Mouse (Mus musculus): ENCODE measurements around the gene Gtpbp4. TPM values are rescaled to one million over a fixed set of nuclear protein-coding genes. Genes with fewer than 3 reads are reported as not detected.
A peak's percentile ranks its signal among the peaks of the same experiment; 100 is the strongest.

Gtpbp4 gene
- 75.6 and 77.8 TPM in 2 replicates for polyA plus RNA-seq (2015; fragmentation: Nextera tagmentation; extraction: Ambion mirVana)

GRCm38 (mm10) chr13:8995990-8996786 is at the start of gene Gtpbp4:
TSS of gene Gtpbp4 (minus strand) at chr13:8996083.
- peak; percentile 99 for ATAC-seq
- Histone ChIP-seq H3K9ac (peak within 1 kb of the TSS; percentile 84), H3K4me1 (replicated peaks) (0 out of 2 replicates have a peak, but pooled peaks cover 2% of the 10 kb centered on the region), H3K36me3 (no peaks in the 10 kb centered on the region), H3K4me2 (replicated peaks) (peak within 1 kb of the TSS; percentile 67), H3K27me3 (replicated peaks) (no peaks in the 10 kb centered on the region), H3K27ac (peak within 1 kb of the TSS; percentile 69), H3K9me3 (no peaks in the 10 kb centered on the region), H3K4me3 (replicated peaks) (peak within 1 kb of the TSS; percentile 77)
- WGBS: under 1% methylated on average over 51 of the region's 51 CpGs

DNA sequence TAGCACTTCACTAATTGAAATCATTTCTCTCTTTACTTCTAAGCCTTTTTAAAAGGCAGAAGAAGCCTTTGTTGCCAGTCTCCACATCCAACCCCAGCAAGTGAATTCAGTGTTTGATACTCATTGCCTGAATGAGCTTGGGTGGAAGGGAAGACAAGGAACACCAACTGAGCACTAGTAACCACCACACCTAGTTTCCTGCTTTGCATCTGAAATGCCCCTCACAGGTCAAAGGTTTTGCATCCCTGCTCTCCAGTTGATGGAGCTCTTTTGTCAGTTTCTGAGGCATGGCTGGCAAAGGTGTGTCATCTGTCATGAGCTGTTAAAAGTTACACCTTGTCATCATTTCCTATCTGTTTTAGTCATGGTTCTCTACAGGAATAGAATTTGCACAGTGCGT is 48.8 kb upstream of the Gtpbp4 start:
- Histone ChIP-seq H3K9me3 (no peaks in the 10 kb centered on the region), H3K4me3 (replicated peaks) (no peak overlapping the region), H3K4me2 (replicated peaks) (no peak overlapping the region), H3K27me3 (replicated peaks) (no peaks in the 10 kb centered on the region), H3K36me3 (no peaks in the 10 kb centered on the region), H3K9ac (no peak overlapping the region), H3K4me1 (replicated peaks) (no peaks in the 10 kb centered on the region), H3K27ac (no peak overlapping the region)
- ATAC-seq: no peak
- 98% methylated on average over 1 of the region's 1 CpGs for WGBS

GRCm38 (mm10) chr13:9043289-9044049 is 47.6 kb upstream of the Gtpbp4 start:
- no peak; the same call in 1 of the 2 replicates for ATAC-seq
- no peaks in the 10 kb centered on the region for H3K36me3 ChIP-seq
- 22% methylated on average over 3 of the region's 3 CpGs for WGBS
- H3K27ac ChIP-seq: no peak overlapping the region
- H3K4me1 ChIP-seq (replicated peaks): no peaks in the 10 kb centered on the region
- no peaks in the 10 kb centered on the region for H3K27me3 ChIP-seq (replicated peaks)
- H3K4me3 ChIP-seq (replicated peaks): no peak overlapping the region
- H3K9me3 ChIP-seq: no peaks in the 10 kb centered on the region
- H3K4me2 ChIP-seq (replicated peaks): no peak overlapping the region
- H3K9ac ChIP-seq: no peak overlapping the region

- no peak overlapping the region for H3K4me3 ChIP-seq (replicated peaks)
- no peaks in the 10 kb centered on the region for H3K27me3 ChIP-seq (replicated peaks)
- 100% methylated on average over 1 of the region's 1 CpGs for WGBS
- H3K9ac ChIP-seq: no peak overlapping the region
- no peak for ATAC-seq
- H3K36me3 ChIP-seq: no peaks in the 10 kb centered on the region
- no peaks in the 10 kb centered on the region for H3K9me3 ChIP-seq
- no peaks in the 10 kb centered on the region for H3K4me1 ChIP-seq (replicated peaks)
- H3K4me2 ChIP-seq (replicated peaks): no peak overlapping the region
- H3K27ac ChIP-seq: no peak overlapping the region
Observed at GRCm38 (mm10) chr13:9040626-9041025, 44.7 kb upstream of the Gtpbp4 start.

GRCm38 (mm10) chr13:9031996-9032661 is 36.2 kb upstream of the Gtpbp4 start:
- no peaks in the 10 kb centered on the region for H3K9me3 ChIP-seq
- no peak overlapping the region for H3K4me3 ChIP-seq (replicated peaks)
- no peak overlapping the region for H3K4me2 ChIP-seq (replicated peaks)
- ATAC-seq: no peak
- no peak overlapping the region for H3K9ac ChIP-seq
- H3K4me1 ChIP-seq (replicated peaks): no peaks in the 10 kb centered on the region
- no peaks in the 10 kb centered on the region for H3K27me3 ChIP-seq (replicated peaks)
- no peaks in the 10 kb centered on the region for H3K36me3 ChIP-seq
- no peak overlapping the region for H3K27ac ChIP-seq
- WGBS: 84% methylated on average over 8 of the region's 8 CpGs

DNA sequence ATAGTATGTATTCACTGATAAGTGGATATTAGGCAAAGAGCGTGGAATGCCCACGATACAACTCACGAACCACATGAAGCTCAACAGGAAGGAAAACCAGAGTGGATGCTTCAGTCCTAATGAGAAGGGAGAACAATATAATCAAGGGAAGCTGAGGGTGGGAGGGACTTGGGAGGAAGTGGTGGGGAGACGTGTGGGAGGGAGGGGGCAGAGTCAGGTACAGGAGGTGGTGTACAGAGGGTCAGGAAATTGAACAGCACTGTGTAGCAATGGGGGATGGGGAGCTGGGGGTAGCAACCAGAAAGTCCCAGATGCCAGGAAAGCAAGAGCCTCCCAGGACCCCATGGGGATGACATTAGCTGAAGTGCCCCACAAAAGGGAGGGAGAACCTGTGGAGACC is 34.5 kb upstream of the Gtpbp4 start:
- H3K27ac ChIP-seq: no peak overlapping the region
- no peak overlapping the region for H3K4me3 ChIP-seq (replicated peaks)
- no peaks in the 10 kb centered on the region for H3K4me1 ChIP-seq (replicated peaks)
- H3K9me3 ChIP-seq: no peaks in the 10 kb centered on the region
- no peak for ATAC-seq
- H3K36me3 ChIP-seq: no peaks in the 10 kb centered on the region
- no peak overlapping the region for H3K9ac ChIP-seq
- no peak overlapping the region for H3K4me2 ChIP-seq (replicated peaks)
- WGBS: 80% methylated on average over 4 of the region's 4 CpGs
- no peaks in the 10 kb centered on the region for H3K27me3 ChIP-seq (replicated peaks)

DNA sequence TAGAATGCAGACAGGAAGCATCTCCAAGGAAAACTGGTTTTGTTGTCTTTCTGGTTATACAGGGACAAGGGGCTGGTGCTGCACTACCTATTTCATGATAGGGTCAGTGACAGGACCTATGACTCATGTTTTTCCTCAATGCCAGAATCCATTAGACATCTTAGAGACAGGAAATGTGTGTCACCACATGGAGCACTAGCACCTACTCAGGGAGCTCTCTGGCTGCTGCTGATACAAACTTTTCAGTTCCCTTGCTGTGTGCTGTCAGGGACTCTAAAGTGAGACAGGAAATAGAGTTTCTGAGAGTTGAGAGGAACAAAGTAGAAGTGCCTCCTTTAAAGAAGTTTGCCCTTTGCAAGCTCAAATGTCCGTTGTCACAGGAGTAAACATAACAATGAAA is 31.4 kb upstream of the Gtpbp4 start:
- Histone ChIP-seq H3K4me1 (replicated peaks) (no peaks in the 10 kb centered on the region), H3K4me2 (replicated peaks) (no peak overlapping the region), H3K9ac (no peak overlapping the region), H3K27me3 (replicated peaks) (no peaks in the 10 kb centered on the region), H3K36me3 (no peaks in the 10 kb centered on the region), H3K27ac (no peak overlapping the region), H3K4me3 (replicated peaks) (no peak overlapping the region), H3K9me3 (no peaks in the 10 kb centered on the region)
- no peak for ATAC-seq
- WGBS: 65% methylated on average over 1 of the region's 1 CpGs

- no peaks in the 10 kb centered on the region for H3K27me3 ChIP-seq (replicated peaks)
- H3K27ac ChIP-seq: no peak overlapping the region
- no peak overlapping the region for H3K4me3 ChIP-seq (replicated peaks)
- H3K9ac ChIP-seq: no peak overlapping the region
- ATAC-seq: peak; percentile 93
- no peaks in the 10 kb centered on the region for H3K4me1 ChIP-seq (replicated peaks)
- no peaks in the 10 kb centered on the region for H3K36me3 ChIP-seq
- H3K4me2 ChIP-seq (replicated peaks): no peak overlapping the region
- no peaks in the 10 kb centered on the region for H3K9me3 ChIP-seq
- 70% methylated on average over 1 of the region's 1 CpGs for WGBS
Observed at GRCm38 (mm10) chr13:9022623-9023022, 26.7 kb upstream of the Gtpbp4 start.

DNA sequence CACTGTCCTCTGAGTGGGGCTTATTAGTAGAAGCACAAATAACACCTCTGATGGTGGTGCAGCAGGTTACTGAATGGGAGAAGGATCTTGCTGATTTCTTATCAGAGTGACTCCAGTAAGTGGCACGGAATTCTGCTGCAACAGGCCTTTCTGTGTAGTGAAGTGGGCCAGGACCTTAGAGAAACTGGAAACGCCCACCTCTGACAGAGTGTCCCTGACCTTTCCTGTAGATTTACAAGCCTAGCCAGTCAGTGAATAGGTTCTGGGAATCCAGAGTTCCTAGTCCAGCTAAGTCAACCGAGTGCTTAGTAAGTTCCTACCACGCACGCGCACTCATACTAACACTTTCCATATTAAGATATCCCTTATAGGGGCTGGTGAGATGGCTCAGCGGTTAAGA is 25.7 kb upstream of the Gtpbp4 start:
- H3K36me3 ChIP-seq: no peaks in the 10 kb centered on the region
- H3K9me3 ChIP-seq: no peaks in the 10 kb centered on the region
- no peak overlapping the region for H3K4me2 ChIP-seq (replicated peaks)
- H3K27me3 ChIP-seq (replicated peaks): no peaks in the 10 kb centered on the region
- H3K4me3 ChIP-seq (replicated peaks): no peak overlapping the region
- H3K4me1 ChIP-seq (replicated peaks): no peaks in the 10 kb centered on the region
- no peak for ATAC-seq
- 84% methylated on average over 7 of the region's 7 CpGs for WGBS
- H3K9ac ChIP-seq: no peak overlapping the region
- H3K27ac ChIP-seq: no peak overlapping the region

DNA sequence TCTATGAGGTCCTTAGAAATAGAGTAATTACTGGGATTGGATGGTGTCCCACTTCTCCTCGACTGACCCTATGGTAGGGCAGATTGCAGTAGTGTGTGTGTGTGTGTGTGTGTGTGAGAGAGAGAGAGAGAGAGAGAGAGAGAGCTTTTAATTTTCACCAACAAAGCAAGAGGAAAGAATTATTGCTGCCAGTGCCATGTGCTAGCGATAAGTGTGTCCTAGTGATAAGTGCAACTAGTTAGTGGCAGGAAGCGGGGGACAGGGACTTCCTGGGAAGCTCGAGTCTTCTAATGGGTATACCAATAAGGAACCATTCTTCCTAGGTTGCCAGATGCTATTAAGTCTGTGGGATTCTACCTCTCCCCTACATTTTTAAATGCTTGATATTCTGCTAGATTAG is 23.8 kb upstream of the Gtpbp4 start:
- Histone ChIP-seq H3K36me3 (no peaks in the 10 kb centered on the region), H3K27ac (no peak overlapping the region), H3K9ac (no peak overlapping the region), H3K9me3 (no peaks in the 10 kb centered on the region), H3K4me3 (replicated peaks) (no peak overlapping the region), H3K4me2 (replicated peaks) (no peak overlapping the region), H3K27me3 (replicated peaks) (no peaks in the 10 kb centered on the region), H3K4me1 (replicated peaks) (no peaks in the 10 kb centered on the region)
- 81% methylated on average over 4 of the region's 4 CpGs for WGBS
- ATAC-seq: no peak

DNA sequence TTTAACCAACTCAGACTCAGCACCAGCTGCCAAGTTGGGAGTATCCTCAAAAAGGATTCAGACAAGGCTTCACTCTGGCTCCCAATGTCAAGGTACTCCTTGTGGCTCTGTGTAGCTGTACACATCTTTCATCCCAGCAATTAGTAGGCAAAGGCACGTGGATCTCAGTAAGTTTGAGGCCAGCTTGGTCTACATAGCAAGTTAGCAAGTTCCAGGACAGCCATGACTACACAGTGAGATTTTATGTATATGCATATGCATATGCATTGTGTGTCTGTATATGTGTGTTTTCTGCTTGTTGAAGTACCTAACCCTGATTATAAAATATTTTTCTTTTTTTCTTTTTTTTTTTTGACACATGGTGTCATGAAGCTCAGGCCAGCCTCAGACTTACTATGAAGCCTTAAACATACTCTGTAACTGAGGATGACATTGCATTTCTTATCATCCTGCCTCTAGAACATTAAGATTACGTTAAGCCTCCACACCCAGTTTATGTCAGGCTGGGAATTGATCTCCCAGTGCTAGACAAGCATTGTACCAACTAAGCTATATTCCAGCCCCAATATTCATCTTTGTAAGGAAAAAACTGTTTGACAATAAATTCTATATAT is 23.2 kb upstream of the Gtpbp4 start:
- no peak overlapping the region for H3K4me2 ChIP-seq (replicated peaks)
- H3K4me1 ChIP-seq (replicated peaks): no peaks in the 10 kb centered on the region
- no peaks in the 10 kb centered on the region for H3K36me3 ChIP-seq
- no peak overlapping the region for H3K9ac ChIP-seq
- no peak overlapping the region for H3K27ac ChIP-seq
- peak; percentile 44; the same call in 1 of the 2 replicates for ATAC-seq
- no peaks in the 10 kb centered on the region for H3K9me3 ChIP-seq
- WGBS: 54% methylated on average over 2 of the region's 2 CpGs
- H3K27me3 ChIP-seq (replicated peaks): no peaks in the 10 kb centered on the region
- no peak overlapping the region for H3K4me3 ChIP-seq (replicated peaks)

DNA sequence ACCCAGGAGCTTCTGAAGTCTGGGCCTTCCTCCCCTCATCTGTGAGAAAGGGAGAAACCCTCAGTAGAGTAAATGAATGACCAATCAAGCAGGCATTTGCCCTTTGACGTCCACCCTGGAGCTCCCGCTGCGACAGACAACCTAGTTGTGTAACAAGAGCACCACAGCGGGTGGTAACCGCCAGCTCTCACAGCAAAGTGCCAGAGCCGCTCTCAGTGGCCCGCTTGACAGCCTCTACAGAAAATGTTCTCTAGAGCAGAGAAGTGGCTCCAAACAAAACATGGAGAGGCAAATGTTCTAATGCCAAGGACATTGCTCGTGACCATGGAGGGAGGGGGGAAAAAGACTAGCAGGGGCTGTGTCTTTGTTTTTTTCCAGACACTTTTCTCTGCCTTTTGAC is 21.3 kb upstream of the Gtpbp4 start:
- Histone ChIP-seq H3K27me3 (replicated peaks) (no peaks in the 10 kb centered on the region), H3K4me3 (replicated peaks) (no peak overlapping the region), H3K36me3 (no peaks in the 10 kb centered on the region), H3K27ac (no peak overlapping the region), H3K4me1 (replicated peaks) (no peaks in the 10 kb centered on the region), H3K9ac (no peak overlapping the region), H3K4me2 (replicated peaks) (no peak overlapping the region), H3K9me3 (no peaks in the 10 kb centered on the region)
- no peak for ATAC-seq
- WGBS: 17% methylated on average over 8 of the region's 8 CpGs

All from intestine, embryonic 15.5 days (tissue).